Mouse (Mus musculus) heart, embryonic 16.5 days (tissue): ENCODE measurements at regions not wholly inside any gene's neighbourhood (a gene's known extent, or its start where the extent isn't known, plus 50 kb on each side); places are given as distances from the start of the nearest gene placed in this dataset.

Experiments
- ATAC-seq: fragments of 200-750 bp; cut with Nextera tagmentation; replicated peaks from 2 replicates; pipeline ENCODE4 v1.8.0; 2017; ENCODE audit warnings: moderate number of reproducible peaks; ENCODE audit not compliant: insufficient read depth, low FRiP score; ENCODE audit errors: extremely low read depth
- H3K27ac ChIP-seq: fragments of 300-500 bp; sonication (generic); 2 replicates; pipeline ENCODE4 v1.5.1; 2014; ENCODE audit warnings: mild to moderate bottlenecking, low read length, control low read depth, moderate library complexity
- H3K27me3 ChIP-seq: fragments of 300-500 bp; sonication (generic); 2 replicates; pipeline ENCODE4 v1.6.1; 2014; ENCODE audit warnings: low read length, mixed read lengths; ENCODE audit not compliant: control insufficient read depth, insufficient read depth
- H3K36me3 ChIP-seq: fragments of 300-500 bp; sonication (generic); 2 replicates; pipeline ENCODE4 v1.6.1; 2014; ENCODE audit not compliant: control insufficient read depth, insufficient read depth
- H3K4me1 ChIP-seq: fragments of 300-500 bp; sonication (generic); 2 replicates; pipeline ENCODE4 v1.6.1; 2014; ENCODE audit warnings: low read length, mixed read lengths; ENCODE audit not compliant: control insufficient read depth, insufficient read depth
- H3K4me2 ChIP-seq: fragments of 300-500 bp; sonication (generic); 2 replicates; pipeline ENCODE4 v1.6.1; 2014; ENCODE audit warnings: low read depth, mild to moderate bottlenecking, control low read depth, low read length
- H3K4me3 ChIP-seq: fragments of 300-500 bp; sonication (generic); 2 replicates; pipeline ENCODE4 v1.5.1; 2014; ENCODE audit warnings: mild to moderate bottlenecking, control low read depth, low read length
- H3K9ac ChIP-seq: fragments of 300-500 bp; sonication (generic); 2 replicates; pipeline ENCODE4 v1.6.1; 2014; ENCODE audit warnings: low read length, control low read depth
- H3K9me3 ChIP-seq: fragments of 300-500 bp; sonication (generic); replicated peaks from 2 replicates; pipeline ENCODE4 v1.6.1; 2016; ENCODE audit warnings: low read length; ENCODE audit not compliant: control insufficient read depth
- WGBS: fragments of 180-500 bp; shearing (Covaris S2); extraction: QIAGEN DNeasy Blood & Tissue Kit; methylation state at CpG from one replicate; pipeline ENCODE4 v1.1.7; 2014; 5-methylcytosine and 5-hydroxymethylcytosine counted together

DNA sequence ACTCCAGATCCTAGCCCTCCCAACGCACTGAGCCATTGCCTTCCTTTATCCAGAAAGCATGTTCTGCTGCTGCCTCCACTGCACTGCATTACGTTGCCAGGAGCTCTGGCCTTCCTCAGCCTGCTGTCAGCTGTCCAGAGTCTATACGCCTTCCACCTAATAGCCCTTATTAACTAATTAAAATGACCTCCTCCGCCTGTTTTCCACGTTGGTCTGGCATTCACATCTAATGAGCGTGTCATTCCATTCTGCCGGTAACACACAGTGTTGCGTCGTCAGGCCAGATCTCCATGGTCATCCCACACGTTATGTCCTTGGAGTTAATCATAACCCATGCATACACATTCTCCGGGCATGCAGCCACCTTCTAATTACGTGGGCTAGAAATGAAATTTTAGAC, 56.7 kb upstream of the Med4 start:
- ATAC-seq = no peak
- WGBS = 54% methylated on average over 12 of the region's 12 CpGs
- Histone ChIP-seq H3K4me2 (no peak overlapping the region), H3K27me3 (no peaks in the 10 kb centered on the region), H3K9ac (no peak overlapping the region), H3K9me3 (no peaks in the 10 kb centered on the region), H3K36me3 (no peaks in the 10 kb centered on the region), H3K4me3 (no peak overlapping the region), H3K27ac (no peak overlapping the region), H3K4me1 (peaks cover 2% of the 10 kb centered on the region; the same call in 1 of the 2 replicates)

DNA sequence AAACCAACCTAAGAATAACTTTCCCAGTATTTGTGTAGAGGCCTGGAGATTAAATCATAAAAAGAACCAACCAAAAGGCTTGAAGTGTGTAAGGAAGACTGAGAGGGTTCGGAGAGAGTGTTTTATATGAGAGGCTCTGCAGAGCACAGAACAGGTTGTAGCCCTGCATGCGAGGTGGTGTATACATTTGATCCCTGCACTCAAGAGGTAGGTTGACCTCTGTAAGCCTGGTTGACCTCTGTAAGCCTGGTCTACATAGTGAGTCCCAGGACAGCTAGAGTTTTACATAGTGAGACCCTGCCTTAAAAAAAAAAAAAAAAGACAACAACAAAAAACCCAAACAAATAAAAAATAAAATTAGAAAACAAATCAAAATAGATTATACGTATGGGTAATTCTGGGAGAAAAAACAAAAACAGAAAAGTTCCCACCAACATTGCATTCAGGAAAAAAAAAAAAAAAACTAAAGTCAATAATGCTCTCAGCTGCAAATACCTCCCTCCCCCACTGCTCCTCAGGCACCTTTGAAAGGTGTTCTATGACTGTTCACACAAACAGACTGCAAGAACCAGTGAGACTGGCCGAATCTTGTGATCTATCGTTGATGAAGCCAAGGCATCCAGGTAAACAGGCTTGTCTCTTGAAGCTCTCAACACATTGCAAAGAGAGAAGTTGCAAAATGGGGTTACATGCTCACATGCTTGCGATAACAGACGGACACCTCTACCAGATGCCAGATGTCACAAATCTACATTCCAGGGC, 57.3 kb upstream of the Med4 start:
- H3K27ac ChIP-seq = no peak overlapping the region
- 78% methylated on average over 7 of the region's 7 CpGs for WGBS
- H3K4me2 ChIP-seq = no peak overlapping the region
- H3K9ac ChIP-seq = no peak overlapping the region
- no peaks in the 10 kb centered on the region for H3K36me3 ChIP-seq
- ATAC-seq = no peak
- peaks cover 2% of the 10 kb centered on the region; the same call in 1 of the 2 replicates for H3K4me1 ChIP-seq
- H3K9me3 ChIP-seq = no peaks in the 10 kb centered on the region
- no peaks in the 10 kb centered on the region for H3K27me3 ChIP-seq
- no peak overlapping the region for H3K4me3 ChIP-seq

DNA sequence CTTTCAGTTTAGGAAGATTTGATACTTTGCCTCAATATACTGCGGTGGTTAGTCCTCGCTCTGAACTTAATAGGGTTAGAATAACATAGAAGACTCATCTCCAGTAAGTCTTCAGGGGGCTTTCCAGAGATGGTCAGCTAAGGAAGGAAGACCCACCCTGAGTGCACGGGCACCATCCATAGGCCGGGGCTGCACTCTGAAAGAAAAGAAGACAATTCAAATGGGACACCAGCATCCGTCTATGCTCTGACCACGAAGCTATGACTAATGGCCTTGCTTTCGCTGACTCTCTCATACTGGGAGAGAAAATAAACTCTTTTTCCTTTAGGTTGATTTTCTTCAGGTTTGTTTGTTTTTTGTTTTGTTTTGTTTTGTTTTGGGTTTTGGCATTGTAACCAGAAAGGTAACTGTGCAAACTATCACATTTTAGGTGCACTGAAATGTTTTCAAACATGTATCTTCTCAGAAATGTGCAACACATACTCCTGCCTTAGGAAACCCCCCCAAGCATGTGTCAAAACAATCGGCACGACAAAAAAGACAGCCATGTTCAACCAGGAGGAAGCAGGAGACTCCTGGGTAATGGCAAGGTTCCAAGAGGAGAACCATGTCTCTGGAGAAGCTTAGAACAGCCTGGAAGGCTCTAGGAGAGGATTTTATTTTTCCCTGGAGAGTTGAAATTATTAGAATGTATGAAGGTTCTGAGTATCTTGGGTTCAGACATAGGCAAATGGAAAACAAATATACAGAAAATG, 58.4 kb upstream of the Med4 start:
- WGBS = 74% methylated on average over 9 of the region's 9 CpGs
- Histone ChIP-seq H3K27ac (no peak overlapping the region), H3K36me3 (no peaks in the 10 kb centered on the region), H3K27me3 (no peaks in the 10 kb centered on the region), H3K9ac (no peak overlapping the region), H3K9me3 (no peaks in the 10 kb centered on the region), H3K4me2 (no peak overlapping the region), H3K4me3 (no peak overlapping the region), H3K4me1 (peaks cover 2% of the 10 kb centered on the region; the same call in 1 of the 2 replicates)
- no peak for ATAC-seq

DNA sequence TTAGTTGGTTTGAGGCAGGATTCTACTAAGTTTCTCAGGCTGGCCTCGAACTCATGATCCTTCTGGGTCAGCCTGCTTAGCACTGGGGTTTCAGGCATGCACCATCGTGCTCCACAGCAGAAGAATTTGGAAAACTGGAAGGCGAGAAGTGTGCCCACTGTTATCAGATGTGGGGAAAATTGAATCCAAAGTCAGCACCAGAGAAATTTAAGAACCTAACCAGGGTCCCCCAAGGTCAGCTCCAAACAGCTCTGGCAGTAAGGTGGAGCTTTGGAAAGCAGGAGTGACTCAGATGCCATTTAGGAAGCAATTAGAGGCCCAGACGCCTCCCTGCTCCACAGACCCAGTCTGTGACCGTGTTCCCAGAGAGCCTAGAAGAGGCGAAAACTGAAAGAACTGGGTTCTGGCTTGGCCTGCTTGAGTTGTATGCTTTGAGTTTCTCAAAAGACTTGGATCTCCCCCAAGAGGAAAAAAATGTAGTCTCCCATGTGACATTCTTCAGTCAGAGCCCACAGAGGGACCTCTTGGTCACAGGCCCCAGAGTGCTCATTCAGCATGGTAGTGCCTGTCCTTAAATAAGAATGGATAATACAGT, 59.8 kb upstream of the Med4 start:
- H3K4me2 ChIP-seq = no peak overlapping the region
- no peaks in the 10 kb centered on the region for H3K9me3 ChIP-seq
- peaks cover 2% of the 10 kb centered on the region; the same call in 1 of the 2 replicates for H3K4me1 ChIP-seq
- no peak overlapping the region for H3K27ac ChIP-seq
- no peak overlapping the region for H3K9ac ChIP-seq
- ATAC-seq = no peak
- H3K27me3 ChIP-seq = no peaks in the 10 kb centered on the region
- H3K4me3 ChIP-seq = no peak overlapping the region
- WGBS = 74% methylated on average over 6 of the region's 6 CpGs
- H3K36me3 ChIP-seq = no peaks in the 10 kb centered on the region

DNA sequence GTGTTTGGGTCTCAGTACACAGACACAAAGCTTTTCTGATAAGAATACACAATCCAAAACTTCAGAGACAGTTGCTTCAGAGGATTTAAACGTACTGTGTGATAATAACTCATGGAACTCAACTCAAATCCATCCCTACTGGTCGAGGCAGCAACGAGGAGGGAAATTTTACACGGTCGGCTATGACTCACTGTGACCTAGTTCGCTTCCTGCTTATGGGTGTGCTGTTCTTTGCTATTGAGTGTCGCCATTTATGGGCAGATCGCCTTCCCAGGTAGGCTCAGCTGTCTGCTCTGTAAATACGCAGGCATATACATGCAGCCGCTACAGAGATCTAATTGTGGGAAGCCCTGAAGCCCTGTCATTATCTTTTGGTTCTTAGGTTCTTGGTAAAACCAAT, 60.7 kb upstream of the Med4 start:
- Histone ChIP-seq H3K4me1 (peaks cover 2% of the 10 kb centered on the region; the same call in 1 of the 2 replicates), H3K27me3 (no peaks in the 10 kb centered on the region), H3K4me2 (no peak overlapping the region), H3K36me3 (no peaks in the 10 kb centered on the region), H3K4me3 (no peak overlapping the region), H3K27ac (no peak overlapping the region), H3K9ac (no peak overlapping the region), H3K9me3 (no peaks in the 10 kb centered on the region)
- 81% methylated on average over 10 of the region's 10 CpGs for WGBS
- ATAC-seq = no peak

DNA sequence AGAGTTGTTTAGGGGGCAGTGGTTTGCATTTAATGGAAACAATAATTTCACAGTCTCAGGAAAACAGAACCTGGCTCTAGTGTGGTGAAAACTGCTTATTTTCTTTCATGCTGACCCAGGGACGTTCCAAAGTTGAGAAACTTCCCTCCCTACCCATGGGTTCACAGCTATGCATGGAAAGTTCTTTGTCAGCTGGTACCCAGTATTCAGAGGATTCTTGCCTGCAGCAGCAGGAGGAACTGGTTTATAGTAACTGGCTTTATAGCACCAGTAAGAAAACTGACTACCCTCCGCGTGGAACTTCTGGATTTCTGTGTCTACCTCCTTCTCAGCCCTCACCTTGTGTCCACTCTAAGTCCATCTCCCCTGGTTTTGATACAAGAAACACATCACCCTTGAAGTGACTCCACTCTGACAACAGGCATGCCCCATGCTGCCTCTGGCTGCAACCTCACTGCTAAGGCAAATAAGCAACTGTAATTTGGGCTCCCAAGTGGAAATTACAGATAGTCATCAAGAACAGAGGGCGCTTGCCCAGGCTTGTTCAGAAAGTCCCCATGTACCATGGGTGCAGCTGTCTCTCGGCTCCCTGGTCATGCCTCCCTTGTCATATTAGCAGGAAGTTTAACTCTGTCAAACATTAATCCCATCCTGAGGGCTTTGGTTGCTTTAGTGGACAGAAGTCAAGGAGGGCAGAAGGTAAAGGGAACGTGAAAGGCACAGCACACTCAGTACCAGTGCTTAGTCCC, 60.6 kb upstream of the Itm2b start:
- no peak for ATAC-seq
- H3K9ac ChIP-seq = no peak overlapping the region
- H3K27me3 ChIP-seq = no peaks in the 10 kb centered on the region
- H3K36me3 ChIP-seq = no peaks in the 10 kb centered on the region
- 72% methylated on average over 6 of the region's 6 CpGs for WGBS
- H3K4me3 ChIP-seq = no peak overlapping the region
- H3K4me1 ChIP-seq = peaks cover 2% of the 10 kb centered on the region; the same call in 1 of the 2 replicates
- 0 out of 2 replicates have a peak overlapping the region, but pooled peaks have one; percentile 5 for H3K27ac ChIP-seq
- no peaks in the 10 kb centered on the region for H3K9me3 ChIP-seq
- H3K4me2 ChIP-seq = no peak overlapping the region

DNA sequence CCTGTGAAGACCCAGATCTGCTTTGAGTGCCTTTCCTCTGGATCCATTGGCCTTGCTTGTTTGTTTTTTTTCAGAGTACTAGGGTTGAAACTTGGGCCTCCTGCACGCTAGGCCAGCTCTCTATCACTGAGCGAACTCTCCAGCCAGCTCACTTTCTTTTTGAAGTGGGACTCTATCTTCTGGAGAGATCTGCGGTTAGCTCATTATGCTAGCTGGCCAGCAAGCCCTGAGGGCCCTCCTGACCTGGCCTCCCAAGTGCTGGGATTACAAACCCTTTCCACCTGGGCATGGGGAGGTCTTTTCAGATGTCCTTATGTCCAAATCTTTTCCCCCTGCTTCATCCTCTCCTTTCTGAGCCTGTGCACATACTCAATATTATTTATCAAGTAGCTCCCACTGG, 59.6 kb upstream of the Itm2b start:
- H3K4me2 ChIP-seq = no peak overlapping the region
- H3K4me1 ChIP-seq = no peaks in the 10 kb centered on the region
- H3K9me3 ChIP-seq = no peaks in the 10 kb centered on the region
- ATAC-seq = no peak
- H3K4me3 ChIP-seq = no peak overlapping the region
- H3K9ac ChIP-seq = no peak overlapping the region
- no peaks in the 10 kb centered on the region for H3K27me3 ChIP-seq
- no peaks in the 10 kb centered on the region for H3K36me3 ChIP-seq
- WGBS = 62% methylated on average over 3 of the region's 3 CpGs
- H3K27ac ChIP-seq = no peak overlapping the region

DNA sequence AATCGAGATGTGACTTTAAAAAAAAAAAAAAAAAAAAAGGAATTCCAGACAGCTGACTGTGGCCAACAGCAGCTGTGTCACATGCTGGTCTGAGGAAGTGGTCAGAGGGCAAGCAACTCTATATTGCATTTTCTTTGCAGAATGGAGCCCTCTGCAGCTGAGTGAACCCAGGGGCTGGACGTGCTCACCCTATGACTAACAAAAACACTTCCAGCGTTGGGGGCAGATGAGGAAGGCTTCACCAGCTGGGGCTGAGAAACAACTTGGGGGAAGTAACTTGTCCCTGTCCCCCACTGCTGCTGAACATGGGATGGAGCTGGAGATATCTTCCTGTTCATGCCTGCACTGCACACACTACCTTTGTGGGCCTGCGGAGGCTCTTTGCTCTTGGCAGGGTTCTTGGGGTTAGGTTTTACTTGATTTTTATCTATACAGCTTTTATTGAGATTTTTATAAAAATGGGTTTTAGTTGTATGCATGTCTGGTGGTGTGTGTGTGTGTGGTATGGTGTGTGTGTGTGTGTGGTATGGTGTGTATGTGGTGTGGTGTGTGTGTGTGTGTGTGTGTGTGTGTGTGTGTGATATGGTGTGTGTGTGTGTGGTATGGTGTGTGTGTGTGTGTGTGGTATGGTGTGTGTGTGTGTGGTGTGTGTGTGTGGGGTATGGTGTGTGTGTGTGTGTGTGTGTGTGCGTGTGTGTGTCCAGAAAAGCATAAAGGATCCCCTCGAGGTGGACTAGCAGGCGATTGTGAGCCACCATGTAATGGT, 57.0 kb upstream of the Itm2b start:
- Histone ChIP-seq H3K36me3 (no peaks in the 10 kb centered on the region), H3K9ac (no peak overlapping the region), H3K4me3 (no peak overlapping the region), H3K4me1 (no peaks in the 10 kb centered on the region), H3K4me2 (no peak overlapping the region), H3K9me3 (no peaks in the 10 kb centered on the region), H3K27me3 (no peaks in the 10 kb centered on the region), H3K27ac (no peak overlapping the region)
- WGBS = 62% methylated on average over 7 of the region's 7 CpGs
- no peak for ATAC-seq
